Mouse (Mus musculus): ENCODE measurements around the gene Nhej1. TPM values are rescaled to one million over a fixed set of nuclear protein-coding genes. Genes with fewer than 3 reads are reported as not detected.
A peak's percentile ranks its signal among the peaks of the same experiment; 100 is the strongest.

Gene Nhej1
- polyA plus RNA-seq (2015; fragmentation: Nextera tagmentation; extraction: Ambion mirVana), result 10.7 and 10.9 TPM in 2 replicates

- Histone ChIP-seq H3K9ac (peak within 1 kb of the TSS; percentile 60), H3K4me3 (peak within 1 kb of the TSS; percentile 63), H3K4me1 (peaks cover 9% of the 10 kb centered on the region), H3K36me3 (no peaks in the 10 kb centered on the region), H3K27ac (peak within 1 kb of the TSS; percentile 98), H3K9me3 (no peaks in the 10 kb centered on the region), H3K4me2 (peak within 1 kb of the TSS; percentile 65), H3K27me3 (no peaks in the 10 kb centered on the region)
- peak; percentile 97 for ATAC-seq (ENCODE audit: insufficient number of reproducible peaks, low FRiP score, low TSS enrichment, low read depth)
- WGBS, result 1% methylated on average over 56 of the region's 56 CpGs
Measured at GRCm38 (mm10) chr1:75124346-75125321, at the start of gene Nhej1. TSS of gene Nhej1 (minus strand) at chr1:75125200.

- Histone ChIP-seq H3K4me3 (peak within 1 kb of the TSS; percentile 80), H3K27ac (peak within 1 kb of the TSS; percentile 94), H3K9me3 (no peaks in the 10 kb centered on the region), H3K4me2 (peak within 1 kb of the TSS; percentile 76), H3K27me3 (no peaks in the 10 kb centered on the region), H3K9ac (peak within 1 kb of the TSS; percentile 79), H3K4me1 (peaks cover 15% of the 10 kb centered on the region), H3K36me3 (peaks cover 42% of the 10 kb centered on the region)
- ATAC-seq (ENCODE audit: insufficient number of reproducible peaks, low FRiP score, low TSS enrichment, low read depth), result peak; percentile 98
- under 1% methylated on average over 59 of the region's 59 CpGs for WGBS
Measured at GRCm38 (mm10) chr1:75168472-75169464, 43.8 kb upstream of the Nhej1 start, which contains the start of gene Zfand2b. TSS of gene Zfand2b (plus strand) at chr1:75168646.

GRCm38 (mm10) chr1:75168093-75168471 is 43.1 kb upstream of the Nhej1 start:
- Histone ChIP-seq H3K9me3 (no peaks in the 10 kb centered on the region), H3K9ac (peak overlapping the region; percentile 79), H3K4me2 (peak overlapping the region; percentile 76), H3K27me3 (no peaks in the 10 kb centered on the region), H3K27ac (peak overlapping the region; percentile 94), H3K36me3 (peaks cover 35% of the 10 kb centered on the region), H3K4me1 (peaks cover 15% of the 10 kb centered on the region), H3K4me3 (peak overlapping the region; percentile 80)
- WGBS, result 7% methylated on average over 7 of the region's 7 CpGs
- no peak; the same call in 1 of the 2 replicates for ATAC-seq (ENCODE audit: insufficient number of reproducible peaks, low FRiP score, low TSS enrichment, low read depth)

- H3K4me2 ChIP-seq, result no peak overlapping the region
- no peaks in the 10 kb centered on the region for H3K4me1 ChIP-seq
- 83% methylated on average over 4 of the region's 4 CpGs for WGBS
- ATAC-seq (ENCODE audit: insufficient number of reproducible peaks, low FRiP score, low TSS enrichment, low read depth), result no peak
- H3K27me3 ChIP-seq, result no peaks in the 10 kb centered on the region
- no peaks in the 10 kb centered on the region for H3K9me3 ChIP-seq
- H3K36me3 ChIP-seq, result no peaks in the 10 kb centered on the region
- H3K27ac ChIP-seq, result no peak overlapping the region
- H3K4me3 ChIP-seq, result no peak overlapping the region
- no peak overlapping the region for H3K9ac ChIP-seq
Measured at GRCm38 (mm10) chr1:75160256-75160617, 35.2 kb upstream of the Nhej1 start.

- Histone ChIP-seq H3K4me3 (no peak overlapping the region), H3K9ac (no peak overlapping the region), H3K27ac (no peak overlapping the region), H3K4me2 (no peak overlapping the region), H3K36me3 (no peaks in the 10 kb centered on the region), H3K4me1 (no peaks in the 10 kb centered on the region), H3K27me3 (no peaks in the 10 kb centered on the region), H3K9me3 (no peaks in the 10 kb centered on the region)
- WGBS, result 75% methylated on average over 5 of the region's 5 CpGs
- no peak for ATAC-seq (ENCODE audit: insufficient number of reproducible peaks, low FRiP score, low TSS enrichment, low read depth)
Measured at GRCm38 (mm10) chr1:75159540-75160255, 34.7 kb upstream of the Nhej1 start.

GRCm38 (mm10) chr1:75158990-75159389 is 34.0 kb upstream of the Nhej1 start:
- H3K27ac ChIP-seq, result no peak overlapping the region
- no peaks in the 10 kb centered on the region for H3K4me1 ChIP-seq
- no peak for ATAC-seq (ENCODE audit: insufficient number of reproducible peaks, low FRiP score, low TSS enrichment, low read depth)
- H3K4me3 ChIP-seq, result no peak overlapping the region
- no peak overlapping the region for H3K9ac ChIP-seq
- H3K9me3 ChIP-seq, result no peaks in the 10 kb centered on the region
- H3K4me2 ChIP-seq, result no peak overlapping the region
- H3K36me3 ChIP-seq, result no peaks in the 10 kb centered on the region
- no peaks in the 10 kb centered on the region for H3K27me3 ChIP-seq

- Histone ChIP-seq H3K4me1 (no peaks in the 10 kb centered on the region), H3K27me3 (no peaks in the 10 kb centered on the region), H3K9ac (no peak overlapping the region), H3K4me3 (no peak overlapping the region), H3K27ac (no peak overlapping the region), H3K4me2 (no peak overlapping the region), H3K36me3 (no peaks in the 10 kb centered on the region), H3K9me3 (no peaks in the 10 kb centered on the region)
- no peak for ATAC-seq (ENCODE audit: insufficient number of reproducible peaks, low FRiP score, low TSS enrichment, low read depth)
- WGBS, result 60% methylated on average over 3 of the region's 3 CpGs
Measured at GRCm38 (mm10) chr1:75155837-75156236, 30.8 kb upstream of the Nhej1 start.

- Histone ChIP-seq H3K36me3 (peaks cover 47% of the 10 kb centered on the region), H3K9ac (no peak overlapping the region), H3K4me1 (peaks cover 6% of the 10 kb centered on the region), H3K9me3 (no peaks in the 10 kb centered on the region), H3K27me3 (no peaks in the 10 kb centered on the region), H3K4me3 (no peak overlapping the region), H3K4me2 (no peak overlapping the region), H3K27ac (no peak overlapping the region)
- ATAC-seq (ENCODE audit: insufficient number of reproducible peaks, low FRiP score, low TSS enrichment, low read depth), result no peak
- WGBS, result 89% methylated on average over 4 of the region's 4 CpGs
Measured at GRCm38 (mm10) chr1:75148727-75149126, 23.7 kb upstream of the Nhej1 start.

- no peak overlapping the region for H3K9ac ChIP-seq
- peaks cover 47% of the 10 kb centered on the region for H3K36me3 ChIP-seq
- no peak for ATAC-seq (ENCODE audit: insufficient number of reproducible peaks, low FRiP score, low TSS enrichment, low read depth)
- 77% methylated on average over 7 of the region's 7 CpGs for WGBS
- no peak overlapping the region for H3K4me2 ChIP-seq
- H3K27ac ChIP-seq, result no peak overlapping the region
- no peaks in the 10 kb centered on the region for H3K27me3 ChIP-seq
- H3K9me3 ChIP-seq, result no peaks in the 10 kb centered on the region
- no peak overlapping the region for H3K4me3 ChIP-seq
- H3K4me1 ChIP-seq, result peaks cover 11% of the 10 kb centered on the region
Measured at GRCm38 (mm10) chr1:75147411-75148135, 22.6 kb upstream of the Nhej1 start.

GRCm38 (mm10) chr1:75145589-75145988 is 20.6 kb upstream of the Nhej1 start:
- Histone ChIP-seq H3K9ac (no peak overlapping the region), H3K9me3 (no peaks in the 10 kb centered on the region), H3K4me2 (no peak overlapping the region), H3K36me3 (peaks cover 47% of the 10 kb centered on the region), H3K27me3 (no peaks in the 10 kb centered on the region), H3K4me1 (peaks cover 18% of the 10 kb centered on the region), H3K4me3 (no peak overlapping the region), H3K27ac (no peak overlapping the region)
- 92% methylated on average over 3 of the region's 3 CpGs for WGBS
- ATAC-seq (ENCODE audit: insufficient number of reproducible peaks, low FRiP score, low TSS enrichment, low read depth), result no peak
